Mouse (Mus musculus) C2C12 (cell line): ENCODE data around the gene Mafg. TPM values are rescaled to one million over a fixed set of nuclear protein-coding genes. Genes with fewer than 3 reads are reported as not detected.

Source experiments
- H3K27me3 ChIP-seq: one replicate; pipeline ENCODE4 v1.6.1; 2011; ENCODE audit not compliant: control insufficient read depth, insufficient read depth, insufficient read length
- H3K36me3 ChIP-seq: one replicate; pipeline ENCODE4 v1.6.1; 2011; ENCODE audit not compliant: control insufficient read depth, insufficient read depth
- H3K4me3 ChIP-seq: one replicate; pipeline ENCODE4 v1.5.1; 2011; ENCODE audit warnings: mild to moderate bottlenecking, control low read depth; ENCODE audit not compliant: poor library complexity, insufficient read depth, severe bottlenecking
- H3K79me2 ChIP-seq: one replicate; pipeline ENCODE4 v1.6.1; 2011; ENCODE audit not compliant: control insufficient read depth, insufficient read depth
- H3K79me3 ChIP-seq: one replicate; pipeline ENCODE4 v1.6.1; 2011; ENCODE audit warnings: low read depth, control low read depth
- H3ac ChIP-seq: one replicate; pipeline ENCODE3; 2011; ENCODE audit warnings: low read depth; ENCODE audit not compliant: control insufficient read depth, insufficient read length
- CEBPB ChIP-seq: IDR thresholded peaks from one replicate; pipeline ENCODE4 v1.6.1; 2011; ENCODE audit warnings: low read depth, mild to moderate bottlenecking, control low read depth, moderate library complexity
- CTCF ChIP-seq: IDR thresholded peaks from one replicate; pipeline ENCODE4 v1.5.1; 2011; ENCODE audit not compliant: control insufficient read depth, insufficient read depth, insufficient read length
- FOSL1 ChIP-seq: IDR thresholded peaks from one replicate; pipeline ENCODE4 v1.8.0; 2011; ENCODE audit warnings: mild to moderate bottlenecking, low read length; ENCODE audit not compliant: poor library complexity, insufficient read depth, severe bottlenecking
- MAX ChIP-seq: IDR thresholded peaks from one replicate; pipeline ENCODE4 v1.6.1; 2011; ENCODE audit warnings: mild to moderate bottlenecking, control low read depth
- MYOD1 ChIP-seq: IDR thresholded peaks from one replicate; pipeline ENCODE4 v1.6.1; 2011; ENCODE audit warnings: low read depth; ENCODE audit not compliant: control insufficient read depth, insufficient read length
- MYOG ChIP-seq: IDR thresholded peaks from one replicate; pipeline ENCODE4 v1.6.1; 2011; ENCODE audit not compliant: control insufficient read depth, insufficient read length; ENCODE audit errors: extremely low read depth
- USF1 ChIP-seq: IDR thresholded peaks from one replicate; pipeline ENCODE4 v1.6.1; 2011; ENCODE audit warnings: low read depth, mild to moderate bottlenecking, control low read depth, moderate library complexity
- polyA plus RNA-seq: library from polyadenylated mRNA; unstranded; fragments of >200 nt; fragmentation: generic; extraction: Trizol; gene quantifications from one replicate; pipeline ENCODE4 v1.2.1, GENCODE M21; 2012; ENCODE audit warnings: missing spikeins

Gene Mafg
- polyA plus RNA-seq, 1 experiment = 33.3 TPM

DNA sequence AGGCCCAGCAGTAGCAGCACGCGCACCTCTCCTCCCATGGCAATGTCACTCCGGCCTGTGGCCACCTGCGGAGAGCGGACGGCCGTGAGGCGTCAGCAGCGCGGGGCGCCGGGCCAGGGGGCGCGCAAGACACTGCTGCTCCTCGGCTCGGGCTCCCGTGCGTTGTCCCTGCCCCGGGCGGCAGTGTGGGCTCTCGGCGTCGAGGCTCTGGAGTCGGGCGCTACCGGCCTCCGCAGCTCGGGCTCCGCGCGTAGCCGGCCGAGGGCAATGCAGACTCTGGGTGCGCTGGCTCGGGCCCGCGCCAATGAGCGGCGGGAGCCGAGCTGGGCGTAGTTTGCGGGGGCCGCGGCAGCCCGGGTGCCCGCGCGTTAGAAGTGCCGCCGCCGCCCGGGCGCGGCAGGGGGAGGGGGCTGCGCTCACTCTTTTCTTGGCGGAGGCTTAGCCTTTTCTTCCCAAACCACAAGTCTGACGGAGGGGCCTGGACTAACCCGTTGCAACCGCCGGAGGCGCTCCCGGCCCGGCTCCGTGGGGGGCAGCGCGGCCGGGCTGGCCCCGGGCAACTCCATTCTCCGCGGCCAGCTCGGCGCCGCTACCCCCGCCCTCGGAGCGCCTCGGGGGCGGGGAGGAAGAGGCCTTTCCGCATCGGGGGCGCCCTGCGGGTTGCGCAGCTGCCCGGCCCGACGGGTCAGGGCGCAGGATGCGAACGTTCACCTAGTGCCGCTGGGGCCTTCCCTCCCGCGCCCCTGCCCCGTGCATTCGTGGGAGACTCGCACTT is 27.1 kb upstream of the Mafg start:
- H3K27me3 ChIP-seq = peaks cover 63% of the 10 kb centered on the region
- H3ac ChIP-seq = peak overlapping the region; percentile 6
- TF ChIP-seq CTCF (peak; percentile 0), MYOG (no peak)
- H3K79me2 ChIP-seq = no peaks in the 10 kb centered on the region
- H3K36me3 ChIP-seq = no peaks in the 10 kb centered on the region
- H3K4me3 ChIP-seq = no peak overlapping the region
- no peaks in the 10 kb centered on the region for H3K79me3 ChIP-seq

GRCm38 (mm10) chr11:120659509-120660300 is 26.3 kb upstream of the Mafg start:
- Histone ChIP-seq H3K79me2 (no peaks in the 10 kb centered on the region), H3K27me3 (peaks cover 61% of the 10 kb centered on the region), H3ac (no peak overlapping the region), H3K36me3 (no peaks in the 10 kb centered on the region), H3K4me3 (no peak overlapping the region), H3K79me3 (no peaks in the 10 kb centered on the region)
- TF ChIP-seq USF1 (no peak), MAX (no peak), CEBPB (no peak), CTCF (no peak), FOSL1 (no peak), MYOD1 (no peak), MYOG (no peak)

GRCm38 (mm10) chr11:120658876-120659410 is 25.5 kb upstream of the Mafg start:
- no peak overlapping the region for H3ac ChIP-seq
- peaks cover 59% of the 10 kb centered on the region for H3K27me3 ChIP-seq
- H3K4me3 ChIP-seq = no peak overlapping the region
- TF ChIP-seq FOSL1 = no peak
- no peak for TF ChIP-seq CEBPB
- TF ChIP-seq CTCF = peak; percentile 89
- no peak for TF ChIP-seq MAX
- peak; percentile 56 for TF ChIP-seq MYOD1
- TF ChIP-seq MYOG = no peak
- H3K79me2 ChIP-seq = no peaks in the 10 kb centered on the region
- H3K36me3 ChIP-seq = no peaks in the 10 kb centered on the region
- H3K79me3 ChIP-seq = no peaks in the 10 kb centered on the region

- H3K79me2 ChIP-seq = no peaks in the 10 kb centered on the region
- H3K4me3 ChIP-seq = no peak overlapping the region
- no peak for TF ChIP-seq CEBPB
- no peak for TF ChIP-seq USF1
- no peak for TF ChIP-seq CTCF
- no peak for TF ChIP-seq MYOD1
- no peak for TF ChIP-seq FOSL1
- TF ChIP-seq MYOG = no peak
- TF ChIP-seq MAX = no peak
- H3K79me3 ChIP-seq = no peaks in the 10 kb centered on the region
- H3ac ChIP-seq = no peak overlapping the region
- no peaks in the 10 kb centered on the region for H3K36me3 ChIP-seq
- H3K27me3 ChIP-seq = peaks cover 53% of the 10 kb centered on the region
Measured at GRCm38 (mm10) chr11:120657301-120657700, 23.9 kb upstream of the Mafg start.

GRCm38 (mm10) chr11:120654741-120655140 is 21.3 kb upstream of the Mafg start:
- Histone ChIP-seq H3K79me2 (no peaks in the 10 kb centered on the region), H3K36me3 (no peaks in the 10 kb centered on the region), H3ac (no peak overlapping the region), H3K27me3 (peaks cover 28% of the 10 kb centered on the region), H3K4me3 (no peak overlapping the region), H3K79me3 (no peaks in the 10 kb centered on the region)
- TF ChIP-seq MAX (no peak), MYOG (no peak), FOSL1 (no peak)

- Histone ChIP-seq H3K79me3 (no peaks in the 10 kb centered on the region), H3K36me3 (no peaks in the 10 kb centered on the region), H3K4me3 (no peak overlapping the region), H3K27me3 (peaks cover 15% of the 10 kb centered on the region), H3ac (no peak overlapping the region), H3K79me2 (no peaks in the 10 kb centered on the region)
- no peak for TF ChIP-seq CTCF
- TF ChIP-seq MAX = no peak
- no peak for TF ChIP-seq USF1
- no peak for TF ChIP-seq FOSL1
- TF ChIP-seq MYOG = no peak
- TF ChIP-seq CEBPB = no peak
- TF ChIP-seq MYOD1 = no peak
Measured at GRCm38 (mm10) chr11:120651872-120652271, 18.5 kb upstream of the Mafg start.
